Mouse (Mus musculus) common myeloid progenitor, adult 5-6 weeks (primary cell): ENCODE results near the gene Gm33543. TPM values are rescaled to one million over a fixed set of nuclear protein-coding genes. Genes with fewer than 3 reads are reported as not detected.
A peak's percentile ranks its signal among the peaks of the same experiment; 100 is the strongest.

Source experiments
- ATAC-seq: replicated peaks from 2 replicates; pipeline ENCODE4 v1.8.0; 2016; ENCODE audit warnings: low read depth, mild to moderate bottlenecking, moderate TSS enrichment, inconsistent platforms; ENCODE audit not compliant: poor library complexity, severe bottlenecking
- total RNA-seq: library from RNA; stranded (forward); fragments of 200-1000, 187-1606 nt; gene quantifications from 2 replicates; pipeline ENCODE4 v1.2.3, GENCODE M21; 2017

Gene Gm33543
- not detected in 2 replicates for total RNA-seq

GRCm38 (mm10) chr10:95842789-95843637 is at the start of gene Gm33543:
Gm33543 (minus strand) TSS chr10:95842930.
- no peak for ATAC-seq

- ATAC-seq, result no peak
Observed at GRCm38 (mm10) chr10:95892132-95892531, 49.4 kb upstream of the Gm33543 start.

GRCm38 (mm10) chr10:95891214-95891960 is 48.7 kb upstream of the Gm33543 start:
- ATAC-seq, result no peak

GRCm38 (mm10) chr10:95883761-95884517 is 41.2 kb upstream of the Gm33543 start:
- ATAC-seq, result no peak

DNA sequence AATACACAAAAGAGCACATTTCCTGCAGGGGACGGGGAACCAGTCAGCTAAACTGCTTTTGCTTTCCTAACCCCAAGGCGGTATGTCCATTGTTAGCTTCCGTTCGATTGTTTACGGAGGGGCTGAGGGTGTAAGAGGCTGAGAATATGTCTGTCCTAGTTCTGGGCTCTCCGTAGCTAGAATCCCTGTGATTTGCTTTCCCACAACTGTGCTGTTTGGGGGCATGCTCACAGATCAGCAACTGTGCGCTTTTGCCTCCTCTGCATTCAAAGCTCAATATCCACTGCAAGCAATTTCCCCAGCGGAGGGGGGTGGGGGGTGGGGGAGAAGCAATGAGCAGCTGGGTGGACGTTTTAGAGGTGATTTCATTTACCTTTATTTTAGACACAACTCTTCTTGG is 39.3 kb upstream of the Gm33543 start:
- no peak for ATAC-seq

- ATAC-seq, result peak; percentile 84
Observed at GRCm38 (mm10) chr10:95879983-95880934, 37.5 kb upstream of the Gm33543 start.

- no peak for ATAC-seq
Observed at GRCm38 (mm10) chr10:95870782-95871181, 28.1 kb upstream of the Gm33543 start.

DNA sequence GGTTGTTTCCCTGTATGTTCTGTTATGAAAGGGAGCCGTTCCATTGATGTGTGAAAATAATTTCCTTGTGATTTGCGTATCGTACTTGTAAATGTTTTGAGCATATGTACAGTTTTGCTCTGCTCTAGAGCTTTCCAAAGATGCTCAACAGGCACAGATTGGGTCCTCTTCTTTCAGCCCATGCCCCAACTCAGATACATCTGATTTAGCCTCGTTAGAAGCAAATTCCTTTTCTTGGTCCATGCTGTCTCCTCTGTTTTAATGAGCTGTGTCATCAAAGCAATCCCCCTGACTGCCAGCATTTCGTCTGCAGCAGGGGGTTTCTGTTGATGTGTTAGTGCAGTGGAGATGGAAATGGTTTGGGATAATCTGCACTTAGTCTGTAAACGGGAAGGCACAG is 25.6 kb upstream of the Gm33543 start:
- no peak for ATAC-seq

DNA sequence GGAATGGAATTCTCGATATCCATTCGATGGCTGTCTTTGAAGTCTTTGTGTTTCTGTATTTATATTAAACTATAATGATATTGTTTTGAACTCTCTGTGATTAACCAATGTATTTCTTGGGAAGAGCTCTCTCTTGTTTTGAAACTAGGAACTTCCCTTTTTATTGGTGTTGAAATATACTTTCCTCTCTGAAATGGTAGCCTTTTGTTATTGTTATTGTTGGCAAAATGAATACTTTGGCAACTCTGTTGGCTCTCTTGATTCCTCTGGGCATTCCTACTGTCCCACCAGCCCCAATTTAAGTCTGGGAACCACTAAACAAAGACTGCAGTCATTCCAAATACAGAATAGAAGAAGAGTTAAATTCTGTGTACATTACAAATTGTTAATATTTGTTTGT is 24.9 kb upstream of the Gm33543 start:
- ATAC-seq, result no peak

DNA sequence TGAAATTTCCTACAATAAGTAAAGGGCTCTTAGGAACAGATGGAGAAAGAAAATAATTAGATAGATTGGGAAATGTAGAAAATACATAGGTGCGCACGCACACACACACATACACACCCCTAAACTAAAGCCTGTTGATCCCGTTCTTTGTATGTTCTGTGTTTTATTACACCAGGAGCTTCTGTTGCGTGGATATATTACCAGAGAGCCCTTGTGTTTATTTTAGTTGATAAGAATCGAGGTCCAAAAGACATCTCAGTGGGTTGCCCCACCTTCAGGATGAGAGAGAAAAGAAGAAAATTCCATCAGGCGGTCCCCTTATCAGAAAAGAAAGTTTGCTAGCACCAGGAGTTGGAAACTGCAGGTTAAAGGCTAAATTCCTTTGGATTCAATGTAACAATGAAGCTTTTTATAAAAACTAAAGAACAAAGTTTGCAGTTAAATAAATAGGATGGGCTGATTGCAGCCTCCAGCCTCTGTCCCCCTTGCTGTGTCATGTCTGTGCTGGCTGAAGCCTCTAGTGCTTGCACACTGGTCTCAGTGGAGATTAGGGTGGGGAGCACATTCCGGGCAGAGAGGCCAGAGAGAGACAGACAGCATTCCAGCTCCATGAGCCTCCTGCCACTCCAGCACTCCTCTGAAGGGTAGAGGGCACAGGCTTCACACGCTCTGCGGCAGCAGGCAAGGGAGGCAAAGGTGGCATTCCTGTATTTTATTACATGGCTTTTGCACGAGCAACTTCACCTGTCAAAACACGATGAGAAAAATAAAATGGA is 21.8 kb upstream of the Gm33543 start:
- no peak for ATAC-seq

- ATAC-seq, result no peak
Observed at GRCm38 (mm10) chr10:95862664-95863063, 19.9 kb upstream of the Gm33543 start.

DNA sequence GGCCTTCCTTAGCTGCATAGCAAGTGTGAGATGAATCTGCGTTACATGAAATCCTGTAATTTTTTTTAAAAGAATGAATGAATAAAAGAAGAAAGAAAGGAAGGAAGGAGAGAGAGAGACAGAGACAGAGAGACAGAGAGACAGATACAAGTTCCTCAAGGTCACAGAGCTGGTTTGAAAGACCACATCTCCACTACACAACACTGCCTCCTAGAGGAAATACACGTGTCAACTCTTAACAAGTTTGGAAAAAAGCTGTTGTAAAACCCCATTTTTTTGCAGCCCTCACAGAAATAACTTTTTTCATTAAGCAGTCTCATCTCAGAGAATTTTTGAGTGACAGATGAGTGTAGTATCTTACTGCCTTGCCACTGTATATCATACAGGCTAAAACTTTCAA is 15.4 kb upstream of the Gm33543 start:
- ATAC-seq, result peak; percentile 85

DNA sequence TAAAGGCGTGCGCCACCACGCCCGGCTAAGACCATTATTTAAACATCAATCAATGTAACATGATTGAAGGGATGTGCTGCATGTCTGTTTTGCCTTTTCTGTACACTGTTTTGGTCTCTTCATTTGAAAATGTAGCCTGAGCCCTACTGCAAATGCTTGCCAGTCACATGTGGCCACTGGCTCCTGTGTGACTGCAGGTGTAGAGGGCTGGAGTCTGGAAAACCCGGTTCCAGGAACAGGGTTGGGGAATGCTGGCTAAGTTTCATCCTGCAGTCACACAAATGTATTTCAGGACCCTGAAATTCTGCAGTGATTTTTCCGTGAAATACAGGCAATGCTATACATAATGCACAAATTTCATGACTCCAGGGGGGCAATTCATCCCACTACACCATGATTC is 12.7 kb upstream of the Gm33543 start:
- no peak for ATAC-seq

DNA sequence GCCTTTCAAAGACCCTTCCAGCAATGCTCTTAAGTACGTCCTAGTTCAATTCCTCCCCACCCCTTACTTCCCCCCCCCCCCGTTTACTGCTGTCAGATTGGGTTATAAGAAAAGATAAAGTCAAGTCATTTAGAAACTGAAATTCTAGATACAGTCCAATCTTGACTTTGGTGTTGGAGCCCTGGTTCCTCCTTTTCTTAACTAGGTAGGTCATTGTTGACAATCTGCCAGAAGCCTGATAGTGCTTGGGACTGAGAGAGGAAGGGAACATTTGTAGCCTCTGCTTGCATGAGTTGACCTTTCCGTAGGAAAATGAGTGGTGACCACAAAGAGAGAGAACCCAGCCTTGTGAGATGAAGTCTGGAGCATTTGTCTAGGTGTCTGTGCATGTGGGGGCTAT is 7.8 kb upstream of the Gm33543 start:
- peak; percentile 62; the same call in 1 of the 2 replicates for ATAC-seq

DNA sequence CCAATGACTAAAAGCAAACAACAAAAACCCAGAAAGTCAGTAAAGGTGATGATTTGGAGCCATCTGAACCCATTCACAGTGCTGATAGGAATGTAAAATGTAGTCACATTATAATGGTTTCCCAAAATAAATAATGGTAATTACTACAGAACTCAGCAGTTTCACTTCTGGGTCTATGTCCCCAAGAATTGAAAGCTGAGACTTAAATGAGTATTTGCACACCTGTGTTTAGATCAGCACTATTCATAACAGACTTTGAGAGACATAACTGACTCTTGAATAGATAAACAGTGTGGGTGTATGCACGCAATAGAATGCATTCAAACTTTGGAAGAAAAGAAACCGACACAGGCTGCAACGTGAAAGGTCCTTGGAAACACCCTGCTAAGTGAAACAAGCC is 4.0 kb upstream of the Gm33543 start:
- ATAC-seq, result no peak

DNA sequence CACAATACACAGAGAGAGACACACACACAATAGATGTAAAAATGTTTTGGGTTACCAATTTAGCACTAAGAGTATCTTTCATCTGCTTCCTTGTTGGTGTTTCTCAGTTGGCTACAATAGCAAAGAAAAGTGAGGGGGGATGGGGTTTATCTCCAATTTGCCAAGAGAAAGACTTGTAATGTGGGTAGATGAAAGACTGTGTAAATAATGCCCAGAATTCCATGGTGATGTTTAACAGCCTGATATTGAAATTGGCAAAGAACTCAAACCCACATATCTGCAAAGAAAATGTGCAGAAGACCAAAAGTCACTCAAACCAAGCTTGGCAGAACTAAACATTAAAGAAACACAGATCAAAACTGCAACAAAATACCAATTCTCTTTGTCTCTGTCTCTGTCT is 3.6 kb upstream of the Gm33543 start:
- no peak for ATAC-seq

GRCm38 (mm10) chr10:95843878-95844277 is 1.1 kb upstream of the Gm33543 start:
- ATAC-seq, result 0 out of 2 replicates have a peak, but pooled peaks have one; percentile 25

- no peak for ATAC-seq
Observed at GRCm38 (mm10) chr10:95841241-95841640, 1.5 kb downstream of the Gm33543 start.

GRCm38 (mm10) chr10:95839803-95840202 is 2.9 kb downstream of the Gm33543 start:
- ATAC-seq, result no peak
